Mouse (Mus musculus) hindbrain, postnatal 0 days (tissue): ENCODE measurements around the gene Slc25a43. TPM values are rescaled to one million over a fixed set of nuclear protein-coding genes. Genes with fewer than 3 reads are reported as not detected.

Experiments used
- ATAC-seq: fragments of 200-750 bp; cut with Nextera tagmentation; 2 replicates; pipeline ENCODE4 v1.8.0; 2017; ENCODE audit warnings: mild to moderate bottlenecking, moderate TSS enrichment, moderate library complexity
- DNase-seq: peaks from one replicate; pipeline ENCODE4 v3.0.0-alpha.2; 2015; ENCODE audit warnings: low spot score
- H3K27ac ChIP-seq: fragments of 300-500 bp; sonication (generic); 2 replicates; pipeline ENCODE4 v1.5.1; 2014; ENCODE audit warnings: mild to moderate bottlenecking
- H3K27me3 ChIP-seq: fragments of 300-500 bp; sonication (generic); 2 replicates; pipeline ENCODE4 v1.6.1; 2014; ENCODE audit warnings: low read length, mixed read lengths; ENCODE audit not compliant: insufficient read depth
- H3K36me3 ChIP-seq: fragments of 300-500 bp; sonication (generic); 2 replicates; pipeline ENCODE4 v1.6.1; 2014; ENCODE audit warnings: low read length, mixed read lengths; ENCODE audit not compliant: insufficient read depth
- H3K4me1 ChIP-seq: fragments of 300-500 bp; sonication (generic); 2 replicates; pipeline ENCODE4 v1.6.1; 2014; ENCODE audit warnings: antibody characterized with exemption, low read length, mixed read lengths; ENCODE audit not compliant: insufficient read depth
- H3K4me2 ChIP-seq: fragments of 300-500 bp; sonication (generic); 2 replicates; pipeline ENCODE4 v1.6.1; 2014; ENCODE audit warnings: low read depth, mild to moderate bottlenecking, low read length, moderate library complexity, mixed read lengths
- H3K4me3 ChIP-seq: fragments of 300-500 bp; sonication (generic); 2 replicates; pipeline ENCODE4 v1.5.1; 2014; ENCODE audit warnings: low read length
- H3K9ac ChIP-seq: fragments of 300-500 bp; sonication (generic); replicated peaks from 2 replicates; pipeline ENCODE4 v1.6.1; 2014; ENCODE audit warnings: mild to moderate bottlenecking, low read length, moderate library complexity, mixed read lengths
- H3K9me3 ChIP-seq: fragments of 300-500 bp; sonication (generic); 2 replicates; pipeline ENCODE4 v1.6.1; 2016; ENCODE audit warnings: low read length, mixed read lengths
- CTCF ChIP-seq: IDR thresholded peaks from 2 replicates; pipeline ENCODE4 v1.5.1; 2016; ENCODE audit warnings: antibody characterized with exemption, control low read depth, low read depth
- WGBS: fragments of 180-500 bp; shearing (Covaris S2); extraction: QIAGEN DNeasy Blood & Tissue Kit; methylation state at CpG from one replicate; pipeline ENCODE4 v1.1.7; 2014; 5-methylcytosine and 5-hydroxymethylcytosine counted together
- polyA plus RNA-seq: library from polyadenylated mRNA; unstranded; fragments of >200 nt; fragmentation: Nextera tagmentation; extraction: Ambion mirVana; gene quantifications from 2 replicates; pipeline ENCODE4 v1.2.1, GENCODE M21; 2015
- total RNA-seq: library from RNA; depleted of rRNA; stranded (reverse); fragments of >200 nt; gene quantifications from 2 replicates; pipeline ENCODE4 v1.2.3, GENCODE M21; 2014; rRNA removed

Slc25a43 gene
- total RNA-seq = 0.83 and 1.8 TPM in 2 replicates
- 0.86 and 0.90 TPM in 2 replicates for polyA plus RNA-seq

DNA sequence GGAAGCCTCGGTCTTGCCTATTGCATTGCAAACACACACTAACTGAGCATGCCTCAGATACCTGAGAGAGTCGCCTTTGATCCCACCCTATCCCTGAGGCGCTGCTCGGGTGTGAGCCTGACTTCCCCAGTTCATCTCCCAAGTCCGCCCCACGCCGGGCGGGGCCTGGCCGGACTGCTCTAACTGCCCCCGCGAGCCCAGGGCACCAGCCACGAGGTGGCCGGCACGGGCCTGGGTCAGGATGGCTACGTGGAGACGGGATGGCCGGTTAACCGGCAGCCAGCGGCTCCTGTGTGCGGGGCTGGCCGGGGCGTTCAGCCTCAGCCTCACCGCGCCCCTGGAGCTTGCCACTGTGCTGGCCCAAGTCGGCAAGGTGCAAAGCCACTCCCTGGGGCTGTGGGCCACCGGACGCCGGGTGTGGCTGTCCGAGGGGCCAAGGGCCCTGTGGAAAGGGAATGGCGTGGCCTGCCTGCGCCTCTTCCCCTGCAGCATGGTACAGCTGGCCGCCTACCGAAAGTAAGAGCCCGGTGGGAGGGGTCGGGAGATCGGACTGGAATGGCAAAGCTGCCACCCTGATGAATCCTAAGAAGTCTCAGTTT lies at the start of gene Slc25a43:
Gene Slc25a43, plus strand, starts transcription at position 157 of the 599 bp plus-strand sequence.
- H3K27me3 ChIP-seq = no peaks in the 10 kb centered on the region
- DNase-seq (no peak), ATAC-seq (peak; percentile 62)
- no peak for TF ChIP-seq CTCF
- WGBS = 32% methylated on average over 36 of the region's 36 CpGs
- H3K4me3 ChIP-seq = peak within 1 kb of the TSS; percentile 38
- H3K36me3 ChIP-seq = no peaks in the 10 kb centered on the region
- H3K9ac ChIP-seq = peak within 1 kb of the TSS; percentile 58
- peak within 1 kb of the TSS; percentile 63 for H3K4me2 ChIP-seq
- H3K4me1 ChIP-seq = no peaks in the 10 kb centered on the region
- no peak within 1 kb of the TSS for H3K27ac ChIP-seq
- no peaks in the 10 kb centered on the region for H3K9me3 ChIP-seq

DNA sequence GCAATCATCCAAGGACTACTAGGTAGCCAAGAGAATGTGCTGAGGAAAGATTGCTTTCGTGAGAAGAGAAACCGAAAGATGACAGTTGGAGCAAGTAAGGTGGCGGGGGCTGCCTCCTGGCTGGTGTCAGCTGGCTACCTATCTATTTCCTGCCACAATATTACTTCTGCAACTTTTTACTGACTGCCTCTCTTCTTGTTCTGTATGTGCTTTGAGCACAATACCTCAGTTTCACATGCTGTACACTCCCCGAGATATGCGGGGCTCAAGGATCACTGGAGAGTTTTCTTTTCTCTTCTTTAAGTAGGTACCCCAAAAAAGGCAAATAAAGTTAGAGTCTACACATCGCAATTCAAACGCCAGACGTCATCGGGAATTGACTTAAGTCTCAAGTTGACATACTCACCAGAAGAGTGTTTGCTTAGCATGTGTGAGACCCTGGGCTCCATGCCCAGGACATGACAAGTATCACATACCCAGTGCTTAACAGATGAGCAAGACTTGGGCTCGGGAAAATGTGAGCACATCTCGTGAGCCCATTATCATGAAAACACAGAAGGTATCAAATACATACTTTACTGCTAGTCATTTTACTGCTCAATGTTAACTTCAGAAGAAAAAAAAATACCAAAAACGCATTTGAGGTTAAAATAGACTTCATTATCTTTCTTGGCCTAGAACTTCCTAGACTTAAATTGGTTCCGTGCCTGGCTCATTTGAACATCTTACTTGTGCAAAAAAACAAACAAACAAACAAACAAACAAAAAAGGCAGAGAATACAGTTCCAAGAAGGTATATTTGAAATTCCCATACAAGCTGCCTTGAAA lies 3.1 kb upstream of the Slc25a43 start:
- Histone ChIP-seq H3K9me3 (no peaks in the 10 kb centered on the region), H3K27me3 (no peaks in the 10 kb centered on the region), H3K36me3 (no peaks in the 10 kb centered on the region), H3K4me1 (no peaks in the 10 kb centered on the region), H3K4me3 (no peak overlapping the region), H3K27ac (no peak overlapping the region), H3K9ac (no peak overlapping the region), H3K4me2 (no peak overlapping the region)
- no peak for TF ChIP-seq CTCF
- WGBS = 83% methylated on average over 13 of the region's 13 CpGs
- ATAC-seq = no peak
- DNase-seq = no peak

DNA sequence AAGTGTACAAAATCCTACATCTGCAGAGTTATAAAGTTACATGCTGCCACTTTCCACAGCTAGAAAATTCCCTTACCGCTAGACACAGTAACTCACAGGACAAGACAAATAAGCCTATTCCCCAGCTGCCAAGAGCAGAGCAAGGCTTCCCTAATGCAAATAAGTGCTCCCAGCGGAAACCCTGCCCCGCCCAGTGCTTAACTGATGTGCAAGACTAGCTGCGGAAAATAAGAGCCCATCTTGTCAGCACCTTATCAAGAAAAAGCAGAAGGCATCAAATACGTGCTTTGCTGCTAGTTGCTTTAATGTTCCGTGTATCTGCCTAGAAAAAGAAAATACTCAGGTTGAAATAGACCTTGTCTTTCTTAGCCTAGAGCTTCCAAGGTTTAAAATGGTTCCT lies 2.2 kb upstream of the Slc25a43 start:
- no peak overlapping the region for H3K4me3 ChIP-seq
- 48% methylated on average over 6 of the region's 6 CpGs for WGBS
- H3K9ac ChIP-seq = no peak overlapping the region
- no peaks in the 10 kb centered on the region for H3K9me3 ChIP-seq
- no peak overlapping the region for H3K27ac ChIP-seq
- no peak for TF ChIP-seq CTCF
- no peak overlapping the region for H3K4me2 ChIP-seq
- no peaks in the 10 kb centered on the region for H3K27me3 ChIP-seq
- peak; percentile 15 for DNase-seq
- H3K36me3 ChIP-seq = no peaks in the 10 kb centered on the region
- H3K4me1 ChIP-seq = no peaks in the 10 kb centered on the region
- ATAC-seq = no peak

DNA sequence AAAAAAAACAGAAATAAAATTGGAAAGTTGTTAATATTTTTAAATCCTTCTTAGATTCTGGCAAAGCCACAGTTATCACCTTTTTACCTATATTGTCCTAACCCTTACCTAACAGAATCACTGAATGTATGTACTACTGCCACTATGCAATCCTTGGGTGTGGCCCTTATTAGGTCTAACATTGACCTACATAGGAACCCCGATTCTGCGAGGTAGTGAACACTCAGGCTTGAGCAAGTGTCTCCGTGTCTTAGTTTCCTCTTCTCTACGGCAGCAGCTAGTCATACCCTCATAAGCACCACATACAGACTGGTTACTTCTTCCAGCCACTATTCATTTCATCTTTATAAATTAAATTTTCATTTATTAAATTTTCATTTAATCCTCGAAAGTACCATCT lies 715 bp upstream of the Slc25a43 start:
- WGBS = 90% methylated on average over 5 of the region's 5 CpGs
- no peak overlapping the region for H3K4me2 ChIP-seq
- H3K36me3 ChIP-seq = no peaks in the 10 kb centered on the region
- no peaks in the 10 kb centered on the region for H3K4me1 ChIP-seq
- no peak for DNase-seq
- no peak for ATAC-seq
- no peak overlapping the region for H3K4me3 ChIP-seq
- H3K9me3 ChIP-seq = no peaks in the 10 kb centered on the region
- no peak overlapping the region for H3K27ac ChIP-seq
- no peak overlapping the region for H3K9ac ChIP-seq
- no peaks in the 10 kb centered on the region for H3K27me3 ChIP-seq
- TF ChIP-seq CTCF = no peak

DNA sequence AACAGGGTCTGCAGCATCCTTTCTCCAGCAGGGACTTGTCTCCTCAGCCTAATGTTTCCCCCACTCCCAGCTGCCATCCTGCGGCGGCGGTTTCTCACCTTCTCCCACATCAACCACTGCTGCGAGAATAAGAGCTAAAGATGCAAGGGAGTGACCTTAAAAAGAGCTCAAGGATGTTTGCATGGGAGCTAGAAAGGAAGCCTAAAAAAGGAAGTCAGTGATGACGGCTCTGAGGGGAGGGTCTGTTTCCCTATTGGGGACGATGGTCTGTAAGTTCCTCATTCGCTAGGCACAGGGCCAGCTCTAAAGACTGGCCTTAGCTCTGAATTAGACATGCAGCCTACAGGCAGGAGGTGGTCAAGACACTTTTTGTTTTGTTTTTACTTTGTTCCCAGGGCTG lies 1.3 kb downstream of the Slc25a43 start:
- H3K36me3 ChIP-seq = no peaks in the 10 kb centered on the region
- no peak for TF ChIP-seq CTCF
- whole genome bisulfite sequencing = 67% methylated on average over 7 of the region's 7 CpGs
- peak; percentile 44 for DNase-seq
- H3K9me3 ChIP-seq = no peaks in the 10 kb centered on the region
- no peak overlapping the region for H3K4me3 ChIP-seq
- no peaks in the 10 kb centered on the region for H3K27me3 ChIP-seq
- no peaks in the 10 kb centered on the region for H3K4me1 ChIP-seq
- no peak overlapping the region for H3K4me2 ChIP-seq
- H3K27ac ChIP-seq = no peak overlapping the region
- ATAC-seq = no peak
- H3K9ac ChIP-seq = no peak overlapping the region

DNA sequence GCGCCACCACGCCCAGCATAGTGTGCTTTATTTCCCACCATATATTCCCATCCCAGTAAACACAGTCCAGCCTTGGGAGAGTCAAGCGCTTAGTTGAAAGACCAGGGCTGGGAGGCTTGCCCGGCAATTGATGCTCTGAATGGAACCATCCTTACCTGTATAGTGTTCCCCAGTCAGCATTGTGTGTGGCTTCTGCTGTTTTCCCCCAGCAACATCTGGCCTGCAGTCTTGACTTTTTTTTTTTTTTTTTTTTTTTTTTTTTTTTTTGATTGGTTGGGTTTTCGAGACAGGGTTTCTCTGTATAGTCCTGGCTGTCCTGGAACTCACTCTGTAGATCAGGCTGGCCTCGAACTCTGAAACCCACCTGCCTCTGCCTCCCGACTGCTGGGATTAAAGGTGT lies 1.9 kb downstream of the Slc25a43 start:
- Histone ChIP-seq H3K9me3 (no peaks in the 10 kb centered on the region), H3K9ac (no peak overlapping the region), H3K27ac (no peak overlapping the region), H3K27me3 (no peaks in the 10 kb centered on the region), H3K4me3 (no peak overlapping the region), H3K4me1 (no peaks in the 10 kb centered on the region), H3K4me2 (no peak overlapping the region), H3K36me3 (no peaks in the 10 kb centered on the region)
- no peak for DNase-seq
- 92% methylated on average over 7 of the region's 7 CpGs for WGBS
- no peak for TF ChIP-seq CTCF
- no peak for ATAC-seq

DNA sequence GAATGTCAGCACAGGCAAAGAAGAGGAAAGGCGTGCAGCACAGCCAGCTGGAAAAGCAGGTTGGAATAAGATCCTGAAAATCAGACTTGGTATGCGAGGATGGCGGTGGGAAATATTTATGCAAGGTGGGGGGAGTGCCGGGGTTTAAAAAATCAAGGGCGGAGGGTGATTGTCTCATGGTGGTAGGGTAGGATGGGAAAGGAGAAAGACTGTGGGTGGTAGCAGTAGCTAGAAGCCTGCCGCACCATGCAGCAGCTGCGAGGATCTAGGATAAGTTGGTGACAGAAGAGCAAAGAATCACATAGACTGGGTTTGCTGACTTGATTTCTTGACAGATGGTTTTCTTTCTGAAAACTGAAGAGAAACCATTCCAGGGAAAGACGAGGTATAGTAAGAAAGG lies 3.3 kb downstream of the Slc25a43 start:
- Histone ChIP-seq H3K9me3 (no peaks in the 10 kb centered on the region), H3K36me3 (no peaks in the 10 kb centered on the region), H3K4me3 (no peak overlapping the region), H3K27me3 (no peaks in the 10 kb centered on the region), H3K4me1 (no peaks in the 10 kb centered on the region), H3K4me2 (no peak overlapping the region), H3K27ac (no peak overlapping the region), H3K9ac (no peak overlapping the region)
- DNase-seq (no peak), ATAC-seq (no peak)
- no peak for TF ChIP-seq CTCF
- 76% methylated on average over 8 of the region's 8 CpGs for WGBS
